Mouse (Mus musculus): ENCODE results near the gene CK137956.

GRCm38 (mm10) chr4:127935369-127935768, 35.4 kb downstream of the CK137956 start:
- TF ChIP-seq CTCF (IDR thresholded peaks at IDR 0.05) (peak; percentile 61), EP300 (IDR thresholded peaks at IDR 0.05) (no peak)

All from lung, postnatal 0 days (tissue).